Mouse (Mus musculus): Measurements from ENCODE around the gene Smco2. TPM values are rescaled to one million over a fixed set of nuclear protein-coding genes. Genes with fewer than 3 reads are reported as not detected.
A peak's percentile ranks its signal among the peaks of the same experiment; 100 is the strongest.

The Smco2 gene
- not detected in 2 replicates for polyA plus RNA-seq (2016; fragmentation: Nextera tagmentation; extraction: Ambion mirVana)

GRCm38 (mm10) chr6:146850050-146850449 is at the start of gene Smco2:
TSS of gene Smco2 (plus strand) at chr6:146850104.
- 69% methylated on average over 4 of the region's 4 CpGs for WGBS

GRCm38 (mm10) chr6:146809991-146810390 is 39.9 kb upstream of the Smco2 start:
- ATAC-seq (ENCODE audit: low FRiP score, low read depth), result no peak
- whole genome bisulfite sequencing, result 89% methylated on average over 6 of the region's 6 CpGs
- no peaks in the 10 kb centered on the region for H3K9me3 ChIP-seq
- no peaks in the 10 kb centered on the region for H3K36me3 ChIP-seq
- H3K27me3 ChIP-seq, result no peaks in the 10 kb centered on the region
- H3K4me1 ChIP-seq, result no peaks in the 10 kb centered on the region
- H3K27ac ChIP-seq (replicated peaks), result no peak overlapping the region
- H3K4me3 ChIP-seq, result no peak overlapping the region
- H3K9ac ChIP-seq (replicated peaks), result no peak overlapping the region
- no peak overlapping the region for H3K4me2 ChIP-seq (replicated peaks)

More at GRCm38 (mm10) chr6:146850050-146850449, at the start of gene Smco2:
- H3K4me2 ChIP-seq (replicated peaks), result no peak within 1 kb of the TSS
- no peaks in the 10 kb centered on the region for H3K9me3 ChIP-seq
- no peaks in the 10 kb centered on the region for H3K36me3 ChIP-seq
- H3K9ac ChIP-seq (replicated peaks), result no peak within 1 kb of the TSS
- ATAC-seq (ENCODE audit: low FRiP score, low read depth), result no peak
- no peak within 1 kb of the TSS for H3K4me3 ChIP-seq
- no peaks in the 10 kb centered on the region for H3K4me1 ChIP-seq
- H3K27me3 ChIP-seq, result no peaks in the 10 kb centered on the region
- H3K27ac ChIP-seq (replicated peaks), result no peak within 1 kb of the TSS

- 92% methylated on average over 5 of the region's 5 CpGs for WGBS
- Histone ChIP-seq H3K9me3 (no peaks in the 10 kb centered on the region), H3K9ac (replicated peaks) (no peak overlapping the region), H3K36me3 (no peaks in the 10 kb centered on the region), H3K4me3 (no peak overlapping the region), H3K4me1 (no peaks in the 10 kb centered on the region), H3K27me3 (no peaks in the 10 kb centered on the region), H3K27ac (replicated peaks) (no peak overlapping the region), H3K4me2 (replicated peaks) (no peak overlapping the region)
- ATAC-seq (ENCODE audit: low FRiP score, low read depth), result no peak
Measured at GRCm38 (mm10) chr6:146813007-146813406, 36.9 kb upstream of the Smco2 start.

- Histone ChIP-seq H3K4me1 (no peaks in the 10 kb centered on the region), H3K9ac (replicated peaks) (no peak overlapping the region), H3K4me2 (replicated peaks) (no peak overlapping the region), H3K27me3 (no peaks in the 10 kb centered on the region), H3K4me3 (no peak overlapping the region), H3K27ac (replicated peaks) (no peak overlapping the region), H3K9me3 (no peaks in the 10 kb centered on the region), H3K36me3 (no peaks in the 10 kb centered on the region)
- no peak for ATAC-seq (ENCODE audit: low FRiP score, low read depth)
- 85% methylated on average over 29 of the region's 29 CpGs for WGBS
Measured at GRCm38 (mm10) chr6:146820177-146820965, 29.5 kb upstream of the Smco2 start.

- H3K4me3 ChIP-seq, result no peak overlapping the region
- no peak for ATAC-seq (ENCODE audit: low FRiP score, low read depth)
- no peak overlapping the region for H3K4me2 ChIP-seq (replicated peaks)
- no peak overlapping the region for H3K27ac ChIP-seq (replicated peaks)
- no peaks in the 10 kb centered on the region for H3K9me3 ChIP-seq
- no peaks in the 10 kb centered on the region for H3K27me3 ChIP-seq
- no peaks in the 10 kb centered on the region for H3K36me3 ChIP-seq
- 89% methylated on average over 13 of the region's 13 CpGs for WGBS
- no peak overlapping the region for H3K9ac ChIP-seq (replicated peaks)
- H3K4me1 ChIP-seq, result no peaks in the 10 kb centered on the region
Measured at GRCm38 (mm10) chr6:146821958-146822357, 27.9 kb upstream of the Smco2 start.

GRCm38 (mm10) chr6:146824727-146825486 is 25.0 kb upstream of the Smco2 start:
- Histone ChIP-seq H3K9me3 (no peaks in the 10 kb centered on the region), H3K27ac (replicated peaks) (no peak overlapping the region), H3K9ac (replicated peaks) (no peak overlapping the region), H3K4me3 (no peak overlapping the region), H3K4me1 (no peaks in the 10 kb centered on the region), H3K36me3 (no peaks in the 10 kb centered on the region), H3K4me2 (replicated peaks) (no peak overlapping the region), H3K27me3 (no peaks in the 10 kb centered on the region)
- ATAC-seq (ENCODE audit: low FRiP score, low read depth), result peak; percentile 61; the same call in 1 of the 2 replicates
- 42% methylated on average over 16 of the region's 16 CpGs for WGBS

GRCm38 (mm10) chr6:146825487-146825773 is 24.5 kb upstream of the Smco2 start:
- H3K4me3 ChIP-seq, result no peak overlapping the region
- no peaks in the 10 kb centered on the region for H3K36me3 ChIP-seq
- H3K27ac ChIP-seq (replicated peaks), result no peak overlapping the region
- no peak overlapping the region for H3K4me2 ChIP-seq (replicated peaks)
- no peaks in the 10 kb centered on the region for H3K27me3 ChIP-seq
- H3K9me3 ChIP-seq, result no peaks in the 10 kb centered on the region
- WGBS, result 89% methylated on average over 1 of the region's 1 CpGs
- H3K9ac ChIP-seq (replicated peaks), result no peak overlapping the region
- no peaks in the 10 kb centered on the region for H3K4me1 ChIP-seq
- no peak for ATAC-seq (ENCODE audit: low FRiP score, low read depth)

GRCm38 (mm10) chr6:146831320-146831719 is 18.6 kb upstream of the Smco2 start:
- H3K36me3 ChIP-seq, result no peaks in the 10 kb centered on the region
- no peaks in the 10 kb centered on the region for H3K27me3 ChIP-seq
- no peaks in the 10 kb centered on the region for H3K9me3 ChIP-seq
- no peak for ATAC-seq (ENCODE audit: low FRiP score, low read depth)
- no peak overlapping the region for H3K4me3 ChIP-seq
- WGBS, result 86% methylated on average over 12 of the region's 12 CpGs
- H3K4me2 ChIP-seq (replicated peaks), result no peak overlapping the region
- H3K27ac ChIP-seq (replicated peaks), result no peak overlapping the region
- H3K9ac ChIP-seq (replicated peaks), result no peak overlapping the region
- H3K4me1 ChIP-seq, result no peaks in the 10 kb centered on the region

- no peak overlapping the region for H3K4me2 ChIP-seq (replicated peaks)
- WGBS, result 81% methylated on average over 6 of the region's 6 CpGs
- ATAC-seq (ENCODE audit: low FRiP score, low read depth), result peak; percentile 65
- H3K27me3 ChIP-seq, result no peaks in the 10 kb centered on the region
- H3K9ac ChIP-seq (replicated peaks), result no peak overlapping the region
- H3K36me3 ChIP-seq, result no peaks in the 10 kb centered on the region
- H3K9me3 ChIP-seq, result no peaks in the 10 kb centered on the region
- H3K4me1 ChIP-seq, result no peaks in the 10 kb centered on the region
- H3K27ac ChIP-seq (replicated peaks), result no peak overlapping the region
- no peak overlapping the region for H3K4me3 ChIP-seq
Measured at GRCm38 (mm10) chr6:146833485-146834314, 16.2 kb upstream of the Smco2 start.

- no peaks in the 10 kb centered on the region for H3K27me3 ChIP-seq
- 85% methylated on average over 3 of the region's 3 CpGs for WGBS
- no peak for ATAC-seq (ENCODE audit: low FRiP score, low read depth)
Measured at GRCm38 (mm10) chr6:146834342-146834741, 15.6 kb upstream of the Smco2 start.

GRCm38 (mm10) chr6:146835784-146836183 is 14.1 kb upstream of the Smco2 start:
- Histone ChIP-seq H3K27ac (replicated peaks) (no peak overlapping the region), H3K4me3 (no peak overlapping the region), H3K4me2 (replicated peaks) (no peak overlapping the region), H3K36me3 (no peaks in the 10 kb centered on the region), H3K4me1 (no peaks in the 10 kb centered on the region), H3K9me3 (no peaks in the 10 kb centered on the region), H3K27me3 (no peaks in the 10 kb centered on the region), H3K9ac (replicated peaks) (no peak overlapping the region)
- 35% methylated on average over 4 of the region's 4 CpGs for WGBS
- no peak for ATAC-seq (ENCODE audit: low FRiP score, low read depth)

More at GRCm38 (mm10) chr6:146834342-146834741, 15.6 kb upstream of the Smco2 start:
- Histone ChIP-seq H3K9me3 (no peaks in the 10 kb centered on the region), H3K4me3 (no peak overlapping the region), H3K27ac (replicated peaks) (no peak overlapping the region), H3K9ac (replicated peaks) (no peak overlapping the region), H3K4me2 (replicated peaks) (no peak overlapping the region), H3K36me3 (no peaks in the 10 kb centered on the region), H3K4me1 (no peaks in the 10 kb centered on the region)

GRCm38 (mm10) chr6:146837316-146837715 is 12.6 kb upstream of the Smco2 start:
- H3K4me2 ChIP-seq (replicated peaks), result no peak overlapping the region
- H3K4me3 ChIP-seq, result no peak overlapping the region
- ATAC-seq (ENCODE audit: low FRiP score, low read depth), result no peak
- WGBS, result 91% methylated on average over 7 of the region's 7 CpGs
- H3K9me3 ChIP-seq, result no peaks in the 10 kb centered on the region
- no peaks in the 10 kb centered on the region for H3K4me1 ChIP-seq
- no peak overlapping the region for H3K27ac ChIP-seq (replicated peaks)
- no peaks in the 10 kb centered on the region for H3K36me3 ChIP-seq
- no peaks in the 10 kb centered on the region for H3K27me3 ChIP-seq
- no peak overlapping the region for H3K9ac ChIP-seq (replicated peaks)

Measured in midbrain, embryonic 12.5 days (tissue).